Mouse (Mus musculus): ENCODE measurements at regions not wholly inside any gene's neighbourhood (a gene's known extent, or its start where the extent isn't known, plus 50 kb on each side); places are given as distances from the start of the nearest gene placed in this dataset.

GRCm38 (mm10) chr13:118849541-118849940, 179.9 kb downstream of the Fgf10 start:
- no peak for DNase-seq (ENCODE audit: low spot score in 2 of 2)

- DNase-seq (ENCODE audit: low spot score in 2 of 2) = no peak
Measured at GRCm38 (mm10) chr13:118850708-118851107, 181.1 kb downstream of the Fgf10 start.

GRCm38 (mm10) chr13:118886339-118886810, 216.8 kb downstream of the Fgf10 start:
- DNase-seq (ENCODE audit: low spot score in 2 of 2) = no peak

GRCm38 (mm10) chr13:118895079-118895478, 225.5 kb downstream of the Fgf10 start:
- no peak for DNase-seq (ENCODE audit: low spot score in 2 of 2)

- no peak for DNase-seq (ENCODE audit: low spot score in 2 of 2)
Measured at GRCm38 (mm10) chr13:118901950-118902349, 232.4 kb downstream of the Fgf10 start.

GRCm38 (mm10) chr13:118910351-118910750, 240.8 kb downstream of the Fgf10 start:
- DNase-seq (ENCODE audit: low spot score in 2 of 2) = no peak

- no peak for DNase-seq (ENCODE audit: low spot score in 2 of 2)
Measured at GRCm38 (mm10) chr13:118940786-118941185, 271.2 kb downstream of the Fgf10 start.

GRCm38 (mm10) chr13:118966120-118966676, 296.6 kb downstream of the Fgf10 start:
- DNase-seq (ENCODE audit: low spot score in 2 of 2) = no peak

GRCm38 (mm10) chr13:118967707-118968106, 298.1 kb downstream of the Fgf10 start:
- no peak for DNase-seq (ENCODE audit: low spot score in 2 of 2)

GRCm38 (mm10) chr13:118975008-118975407, 305.4 kb downstream of the Fgf10 start:
- DNase-seq (ENCODE audit: low spot score in 2 of 2) = no peak

GRCm38 (mm10) chr13:118975519-118975918, 305.9 kb downstream of the Fgf10 start:
- no peak for DNase-seq (ENCODE audit: low spot score in 2 of 2)

GRCm38 (mm10) chr13:118979505-118979904, 309.9 kb downstream of the Fgf10 start:
- DNase-seq (ENCODE audit: low spot score in 2 of 2) = no peak

- DNase-seq (ENCODE audit: low spot score in 2 of 2) = no peak
Measured at GRCm38 (mm10) chr13:118981196-118981810, 311.7 kb downstream of the Fgf10 start.

- no peak for DNase-seq (ENCODE audit: low spot score in 2 of 2)
Measured at GRCm38 (mm10) chr13:118985285-118985684, 315.7 kb downstream of the Fgf10 start.

- no peak for DNase-seq (ENCODE audit: low spot score in 2 of 2)
Measured at GRCm38 (mm10) chr13:119025305-119025975, 355.8 kb downstream of the Fgf10 start.

GRCm38 (mm10) chr13:119039616-119040015, 370.0 kb downstream of the Fgf10 start:
- DNase-seq (ENCODE audit: low spot score in 2 of 2) = no peak

- DNase-seq (ENCODE audit: low spot score in 2 of 2) = no peak
Measured at GRCm38 (mm10) chr13:119045112-119045511, 375.5 kb downstream of the Fgf10 start.

GRCm38 (mm10) chr13:119068745-119069580, 359.4 kb upstream of the Paip1 start:
- DNase-seq (ENCODE audit: low spot score in 2 of 2) = no peak

GRCm38 (mm10) chr13:119069581-119069936, 358.8 kb upstream of the Paip1 start:
- DNase-seq (ENCODE audit: low spot score in 2 of 2) = no peak

- DNase-seq (ENCODE audit: low spot score in 2 of 2) = no peak
Measured at GRCm38 (mm10) chr13:119079243-119079642, 349.2 kb upstream of the Paip1 start.

- no peak for DNase-seq (ENCODE audit: low spot score in 2 of 2)
Measured at GRCm38 (mm10) chr13:119081691-119082090, 346.7 kb upstream of the Paip1 start.

GRCm38 (mm10) chr13:119117906-119118305, 310.5 kb upstream of the Paip1 start:
- no peak for DNase-seq (ENCODE audit: low spot score in 2 of 2)

Data from frontal cortex, postnatal 14 days (tissue).